Mouse (Mus musculus) adrenal gland, adult 2 months (tissue): ENCODE results near the gene 1600002K03Rik. TPM values are rescaled to one million over a fixed set of nuclear protein-coding genes. Genes with fewer than 3 reads are reported as not detected.
A peak's percentile ranks its signal among the peaks of the same experiment; 100 is the strongest.

Source experiments
- DNase-seq: peaks from one replicate; pipeline ENCODE4 v3.0.0; 2021
- polyA plus RNA-seq: library from polyadenylated mRNA; depleted of rRNA; stranded (reverse); fragments of >200 nt; gene quantifications from 2 replicates; pipeline ENCODE4 v1.2.3, GENCODE M21; 2012
- total RNA-seq, 2 experiments: library from RNA; stranded (reverse); gene quantifications; 2 replicates each; pipeline ENCODE4 v1.2.3; 2021

Gene 1600002K03Rik
- total and polyA plus RNA-seq, 3 experiments, result 14.0 to 25.9 (median 21.7) TPM

GRCm38 (mm10) chr10:80140666-80141035 is 32.1 kb upstream of the 1600002K03Rik start, which contains the start of gene Cbarp:
Gene Cbarp, minus strand, starts transcription at chr10:80140835.
- no peak for DNase-seq

- peak; percentile 98 for DNase-seq
Observed at GRCm38 (mm10) chr10:80141243-80141642, 31.5 kb upstream of the 1600002K03Rik start.

GRCm38 (mm10) chr10:80141786-80142529 is 30.8 kb upstream of the 1600002K03Rik start:
- DNase-seq, result peak; percentile 96

GRCm38 (mm10) chr10:80142530-80142925 is 30.2 kb upstream of the 1600002K03Rik start:
- DNase-seq, result no peak

- DNase-seq, result no peak
Observed at GRCm38 (mm10) chr10:80143664-80144063, 29.1 kb upstream of the 1600002K03Rik start.

GRCm38 (mm10) chr10:80144159-80144558 is 28.6 kb upstream of the 1600002K03Rik start:
- no peak for DNase-seq

GRCm38 (mm10) chr10:80144864-80145838 is 27.6 kb upstream of the 1600002K03Rik start:
- DNase-seq, result peak; percentile 78

GRCm38 (mm10) chr10:80145896-80146295 is 26.8 kb upstream of the 1600002K03Rik start:
- peak; percentile 63 for DNase-seq

- peak; percentile 39 for DNase-seq
Observed at GRCm38 (mm10) chr10:80146568-80147011, 26.2 kb upstream of the 1600002K03Rik start.

GRCm38 (mm10) chr10:80147146-80147718 is 25.5 kb upstream of the 1600002K03Rik start:
- peak; percentile 59 for DNase-seq

- peak; percentile 94 for DNase-seq
Observed at GRCm38 (mm10) chr10:80147719-80148601, 24.8 kb upstream of the 1600002K03Rik start, which contains the start of gene Midn. Gene Midn, plus strand, starts transcription at chr10:80148272.

GRCm38 (mm10) chr10:80148610-80149290 is 24.0 kb upstream of the 1600002K03Rik start:
- peak; percentile 97 for DNase-seq

GRCm38 (mm10) chr10:80149291-80150225 is 23.2 kb upstream of the 1600002K03Rik start:
- DNase-seq, result peak; percentile 99

GRCm38 (mm10) chr10:80150226-80151210 is 22.2 kb upstream of the 1600002K03Rik start:
- DNase-seq, result peak; percentile 68

- DNase-seq, result peak; percentile 84
Observed at GRCm38 (mm10) chr10:80151211-80152034, 21.3 kb upstream of the 1600002K03Rik start.

- peak; percentile 73 for DNase-seq
Observed at GRCm38 (mm10) chr10:80152071-80152872, 20.5 kb upstream of the 1600002K03Rik start.
